Mouse (Mus musculus) gastrocnemius, postnatal 14 days (tissue): ENCODE results near the gene 4930512M02Rik. TPM values are rescaled to one million over a fixed set of nuclear protein-coding genes. Genes with fewer than 3 reads are reported as not detected.
"Not testable (repeated sequence)": the region's sequence is repeated elsewhere in the genome, so short reads cannot be mapped to it uniquely, and the experiment has no call there.

Experiments
- DNase-seq: peaks from one replicate; pipeline ENCODE4 v3.0.0; 2021; ENCODE audit warnings: mixed read lengths
- intact Hi-C: fragments of 180-260 bp; cut with DNase I; formaldehyde crosslinking; loops from one replicate; pipeline ENCODE4 v1.15.1; 2025; ENCODE audit warnings: low total_unique reads
- long read RNA-seq, 2 experiments: library from polyadenylated mRNA; stranded (forward); transcript quantifications; one replicate each; pipeline ENCODE4 v2.0.0; 2021
- total RNA-seq, 2 experiments: library from RNA; stranded (reverse); gene quantifications; 2 replicates each; pipeline ENCODE4 v1.2.3; 2021

The 4930512M02Rik gene
- not detected for total RNA-seq
- long read RNA-seq, experiment 1: 0 reads
- long read RNA-seq, experiment 2: 0 reads

GRCm38 (mm10) chr11:11627735-11628134 lies at the start of gene 4930512M02Rik:
4930512M02Rik (minus strand) TSS chr11:11627835.
- DNase-seq, intact Hi-C loops: not testable (repeated sequence)

GRCm38 (mm10) chr11:11677165-11677564 lies 49.5 kb upstream of the 4930512M02Rik start:
- intact Hi-C loops: no loop called here
- DNase-seq: no peak

GRCm38 (mm10) chr11:11676068-11676741 lies 48.6 kb upstream of the 4930512M02Rik start:
- DNase-seq: no peak
- intact Hi-C loops: no loop called here

GRCm38 (mm10) chr11:11675063-11675462 lies 47.4 kb upstream of the 4930512M02Rik start:
- DNase-seq: no peak

GRCm38 (mm10) chr11:11672974-11673373 lies 45.3 kb upstream of the 4930512M02Rik start:
- intact Hi-C loops: no loop called here
- no peak for DNase-seq

More at GRCm38 (mm10) chr11:11675063-11675462, 47.4 kb upstream of the 4930512M02Rik start:
- intact Hi-C loops: no loop called here

- intact Hi-C loops: no loop called here
- no peak for DNase-seq
Observed at GRCm38 (mm10) chr11:11667922-11668290, 40.3 kb upstream of the 4930512M02Rik start.

GRCm38 (mm10) chr11:11667254-11667921 lies 39.8 kb upstream of the 4930512M02Rik start:
- intact Hi-C loops: no loop called here
- DNase-seq: no peak

GRCm38 (mm10) chr11:11660651-11661050 lies 33.0 kb upstream of the 4930512M02Rik start:
- intact Hi-C loops: no loop called here
- no peak for DNase-seq

GRCm38 (mm10) chr11:11658834-11659233 lies 31.2 kb upstream of the 4930512M02Rik start:
- intact Hi-C loops: no loop called here
- no peak for DNase-seq

GRCm38 (mm10) chr11:11657634-11658033 lies 30.0 kb upstream of the 4930512M02Rik start:
- intact Hi-C loops: no loop called here

GRCm38 (mm10) chr11:11656995-11657530 lies 29.4 kb upstream of the 4930512M02Rik start:
- intact Hi-C loops: no loop called here
- DNase-seq: no peak

More at GRCm38 (mm10) chr11:11657634-11658033, 30.0 kb upstream of the 4930512M02Rik start:
- DNase-seq: no peak

GRCm38 (mm10) chr11:11656388-11656787 lies 28.8 kb upstream of the 4930512M02Rik start:
- intact Hi-C loops: no loop called here
- DNase-seq: no peak

GRCm38 (mm10) chr11:11644303-11644702 lies 16.7 kb upstream of the 4930512M02Rik start:
- DNase-seq: no peak
- intact Hi-C loops: no loop called here

GRCm38 (mm10) chr11:11624073-11624705 lies 3.4 kb downstream of the 4930512M02Rik start:
- intact Hi-C loops: no loop called here
- DNase-seq: no peak

- DNase-seq: no peak
- intact Hi-C loops: no loop called here
Observed at GRCm38 (mm10) chr11:11609243-11609642, 18.4 kb downstream of the 4930512M02Rik start.

GRCm38 (mm10) chr11:11587327-11587726 lies 40.3 kb downstream of the 4930512M02Rik start:
- no peak for DNase-seq
- intact Hi-C loops: no loop called here

GRCm38 (mm10) chr11:11586423-11586822 lies 41.2 kb downstream of the 4930512M02Rik start:
- intact Hi-C loops: no loop called here
- no peak for DNase-seq

- no peak for DNase-seq
- intact Hi-C loops: no loop called here
Observed at GRCm38 (mm10) chr11:11573691-11574090, 53.9 kb downstream of the 4930512M02Rik start.

GRCm38 (mm10) chr11:11570747-11571146 lies 56.9 kb downstream of the 4930512M02Rik start:
- intact Hi-C loops: no loop called here
- DNase-seq: no peak

GRCm38 (mm10) chr11:11569466-11570132 lies 58.0 kb downstream of the 4930512M02Rik start:
- no peak for DNase-seq
- intact Hi-C loops: no loop called here
